Mouse (Mus musculus) hindbrain, embryonic 16.5 days (tissue): ENCODE results near the gene Hccs. TPM values are rescaled to one million over a fixed set of nuclear protein-coding genes. Genes with fewer than 3 reads are reported as not detected.
A peak's percentile ranks its signal among the peaks of the same experiment; 100 is the strongest.

Source experiments
- ATAC-seq: fragments of 200-750 bp; cut with Nextera tagmentation; 2 replicates; pipeline ENCODE4 v1.8.0; 2017; ENCODE audit warnings: moderate TSS enrichment, moderate library complexity
- H3K27ac ChIP-seq: fragments of 300-500 bp; sonication (generic); 2 replicates; pipeline ENCODE4 v1.5.1; 2014; ENCODE audit warnings: low read depth, mild to moderate bottlenecking, control low read depth, low read length, moderate library complexity
- H3K27me3 ChIP-seq: fragments of 300-500 bp; sonication (generic); replicated peaks from 2 replicates; pipeline ENCODE4 v1.6.1; 2014; ENCODE audit warnings: low read length; ENCODE audit not compliant: control insufficient read depth, insufficient read depth
- H3K36me3 ChIP-seq: fragments of 300-500 bp; sonication (generic); 2 replicates; pipeline ENCODE4 v1.6.1; 2014; ENCODE audit warnings: mild to moderate bottlenecking, low read length, moderate library complexity, mixed read lengths; ENCODE audit not compliant: control insufficient read depth, insufficient read depth
- H3K4me1 ChIP-seq: fragments of 300-500 bp; sonication (generic); 2 replicates; pipeline ENCODE4 v1.6.1; 2014; ENCODE audit warnings: low read depth, low read length; ENCODE audit not compliant: control insufficient read depth, insufficient read depth
- H3K4me2 ChIP-seq: fragments of 300-500 bp; sonication (generic); 2 replicates; pipeline ENCODE4 v1.6.1; 2014; ENCODE audit warnings: mild to moderate bottlenecking, low read length, control low read depth, moderate library complexity
- H3K4me3 ChIP-seq: fragments of 300-500 bp; sonication (generic); 2 replicates; pipeline ENCODE4 v1.5.1; 2014; ENCODE audit warnings: mild to moderate bottlenecking, low read length, control low read depth, moderate library complexity
- H3K9ac ChIP-seq: fragments of 300-500 bp; sonication (generic); 2 replicates; pipeline ENCODE4 v1.6.1; 2014; ENCODE audit warnings: low read depth, mild to moderate bottlenecking, control low read depth, low read length, moderate library complexity
- H3K9me3 ChIP-seq: fragments of 300-500 bp; sonication (generic); 2 replicates; pipeline ENCODE4 v1.6.1; 2014; ENCODE audit warnings: mild to moderate bottlenecking, low read length, moderate library complexity; ENCODE audit not compliant: control insufficient read depth
- WGBS: fragments of 180-500 bp; shearing (Covaris S2); extraction: QIAGEN DNeasy Blood & Tissue Kit; methylation state at CpG from one replicate; pipeline ENCODE4 v1.1.7; 2014; 5-methylcytosine and 5-hydroxymethylcytosine counted together
- polyA plus RNA-seq: library from polyadenylated mRNA; unstranded; fragments of >200 nt; fragmentation: Nextera tagmentation; extraction: Ambion mirVana; gene quantifications from 2 replicates; pipeline ENCODE4 v1.2.1, GENCODE M21; 2015

Gene Hccs
- polyA plus RNA-seq, 1 experiment from 2014 or later = 37.1 TPM

GRCm38 (mm10) chrX:169303945-169304344, 16.2 kb downstream of the Hccs start:
- WGBS = 47% methylated on average over 3 of the region's 3 CpGs
- Histone ChIP-seq H3K36me3 (no peaks in the 10 kb centered on the region), H3K4me2 (no peak overlapping the region), H3K9me3 (no peaks in the 10 kb centered on the region), H3K4me1 (no peaks in the 10 kb centered on the region), H3K9ac (no peak overlapping the region), H3K4me3 (no peak overlapping the region), H3K27me3 (no peaks in the 10 kb centered on the region; the same call in 1 of the 2 replicates), H3K27ac (no peak overlapping the region)
- no peak for ATAC-seq

DNA sequence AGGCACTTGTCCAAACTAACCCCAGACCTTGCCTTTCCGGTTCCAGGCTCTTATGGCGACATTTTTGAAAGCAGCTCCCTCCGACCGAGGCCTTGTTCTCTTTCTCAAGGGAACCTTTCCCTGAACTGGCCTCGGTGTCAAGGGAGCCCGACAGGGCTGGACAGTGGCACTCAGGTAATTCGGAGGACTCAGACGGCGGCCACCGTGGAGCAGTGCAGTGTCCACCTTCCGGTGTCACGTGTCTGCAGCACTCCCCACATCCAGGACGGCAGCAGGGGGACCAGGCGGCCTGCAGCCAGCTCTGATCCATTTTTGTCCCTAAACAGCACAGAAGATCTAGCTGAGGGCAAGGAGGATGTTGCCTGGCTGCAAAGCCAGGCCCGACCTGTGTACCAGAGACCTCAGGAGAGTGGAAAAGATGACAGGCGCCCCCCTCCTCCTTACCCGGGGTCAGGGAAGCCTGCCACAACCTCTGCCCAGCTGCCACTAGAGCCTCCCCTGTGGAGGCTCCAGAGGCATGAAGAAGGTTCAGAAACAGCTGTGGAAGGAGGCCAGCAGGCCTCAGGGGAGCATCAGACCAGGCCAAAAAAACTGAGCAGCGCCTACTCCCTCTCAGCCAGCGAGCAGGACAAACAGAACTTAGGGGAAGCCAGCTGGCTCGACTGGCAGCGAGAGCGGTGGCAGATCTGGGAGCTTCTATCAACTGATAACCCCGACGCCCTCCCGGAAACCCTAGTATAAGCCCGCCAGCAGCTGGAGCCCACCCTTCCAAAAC, 17.7 kb downstream of the Hccs start:
- WGBS = 65% methylated on average over 25 of the region's 26 CpGs
- H3K9me3 ChIP-seq = no peaks in the 10 kb centered on the region
- ATAC-seq = no peak
- H3K4me1 ChIP-seq = no peaks in the 10 kb centered on the region
- no peak overlapping the region for H3K4me2 ChIP-seq
- H3K27me3 ChIP-seq = no peaks in the 10 kb centered on the region; the same call in 1 of the 2 replicates
- no peak overlapping the region for H3K27ac ChIP-seq
- H3K36me3 ChIP-seq = no peaks in the 10 kb centered on the region
- no peak overlapping the region for H3K9ac ChIP-seq
- no peak overlapping the region for H3K4me3 ChIP-seq

GRCm38 (mm10) chrX:169299579-169299978, 20.6 kb downstream of the Hccs start:
- no peaks in the 10 kb centered on the region for H3K27me3 ChIP-seq
- H3K4me3 ChIP-seq = no peak overlapping the region
- no peaks in the 10 kb centered on the region for H3K36me3 ChIP-seq
- 68% methylated on average over 4 of the region's 4 CpGs for WGBS
- no peaks in the 10 kb centered on the region for H3K4me1 ChIP-seq
- no peaks in the 10 kb centered on the region for H3K9me3 ChIP-seq
- H3K27ac ChIP-seq = no peak overlapping the region
- H3K4me2 ChIP-seq = no peak overlapping the region
- no peak overlapping the region for H3K9ac ChIP-seq
- ATAC-seq = peak; percentile 85

DNA sequence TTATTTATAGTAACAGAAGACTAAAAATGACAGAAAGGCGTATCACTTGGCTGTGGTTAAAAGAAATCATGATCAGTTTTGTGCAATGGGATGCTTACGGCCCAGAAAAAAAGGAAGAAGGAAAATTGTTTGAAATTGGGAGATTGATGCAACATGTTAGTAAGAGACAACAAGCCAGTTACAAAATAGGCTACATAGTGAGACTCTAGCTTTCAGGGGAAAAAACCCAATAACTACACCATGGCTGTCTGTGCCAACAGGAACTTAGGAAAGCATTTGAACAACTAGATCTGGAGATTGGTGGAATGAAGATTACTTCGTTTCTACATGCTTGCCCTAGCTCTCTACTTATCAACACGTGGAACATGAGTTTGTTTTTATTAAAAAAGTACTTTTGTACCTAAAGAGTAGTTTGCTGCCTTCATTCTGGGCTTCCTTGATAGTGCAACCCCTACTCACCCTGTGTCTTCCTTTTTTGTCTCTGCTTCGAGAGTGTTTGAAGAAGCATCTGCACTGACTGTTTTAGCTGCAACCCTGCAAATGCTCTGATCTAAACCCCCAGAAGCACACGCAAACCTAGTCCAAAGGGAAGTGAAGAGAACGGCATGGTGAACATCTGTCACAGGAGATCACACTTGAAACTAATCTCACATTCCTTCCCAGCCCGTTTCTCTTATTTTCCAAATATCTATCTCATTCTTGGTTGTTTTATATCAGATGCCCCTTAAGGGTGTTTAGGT, 56.6 kb downstream of the Hccs start:
- Histone ChIP-seq H3K4me2 (no peak overlapping the region), H3K9me3 (no peaks in the 10 kb centered on the region), H3K36me3 (no peaks in the 10 kb centered on the region), H3K9ac (no peak overlapping the region), H3K27me3 (no peaks in the 10 kb centered on the region; the same call in 1 of the 2 replicates), H3K4me1 (no peaks in the 10 kb centered on the region), H3K4me3 (no peak overlapping the region), H3K27ac (no peak overlapping the region)
- ATAC-seq = no peak
- 78% methylated on average over 8 of the region's 8 CpGs for WGBS

- no peak overlapping the region for H3K27ac ChIP-seq
- H3K4me1 ChIP-seq = no peaks in the 10 kb centered on the region
- no peak overlapping the region for H3K4me3 ChIP-seq
- ATAC-seq = no peak
- no peaks in the 10 kb centered on the region for H3K9me3 ChIP-seq
- H3K4me2 ChIP-seq = no peak overlapping the region
- H3K9ac ChIP-seq = no peak overlapping the region
- no peaks in the 10 kb centered on the region; the same call in 1 of the 2 replicates for H3K27me3 ChIP-seq
- no peaks in the 10 kb centered on the region for H3K36me3 ChIP-seq
- 73% methylated on average over 2 of the region's 2 CpGs for WGBS
Observed at GRCm38 (mm10) chrX:169262212-169262611, 58.0 kb downstream of the Hccs start.

DNA sequence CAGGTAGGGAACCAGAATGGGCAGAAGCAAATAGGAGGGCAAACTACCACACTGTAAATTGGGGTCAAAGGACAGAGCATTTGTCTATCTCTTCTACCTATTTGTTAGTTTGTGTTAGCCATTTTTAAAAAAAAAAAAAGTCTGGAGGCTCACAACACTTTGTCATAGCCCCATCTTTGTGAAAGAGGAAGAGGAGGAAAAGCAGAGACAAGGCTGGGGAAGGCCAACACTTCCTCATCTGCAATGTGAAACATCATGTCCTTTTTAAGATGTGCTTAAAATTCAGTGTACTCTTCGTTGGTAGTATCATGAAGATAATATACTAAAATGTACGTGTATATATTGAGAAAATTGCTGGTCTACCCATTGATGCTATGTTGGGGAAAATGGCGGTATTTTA, 59.1 kb downstream of the Hccs start:
- Histone ChIP-seq H3K4me3 (no peak overlapping the region), H3K9ac (no peak overlapping the region), H3K4me2 (no peak overlapping the region), H3K9me3 (no peaks in the 10 kb centered on the region), H3K36me3 (no peaks in the 10 kb centered on the region), H3K27ac (no peak overlapping the region), H3K27me3 (no peaks in the 10 kb centered on the region; the same call in 1 of the 2 replicates), H3K4me1 (no peaks in the 10 kb centered on the region)
- ATAC-seq = no peak
- WGBS = 84% methylated on average over 3 of the region's 3 CpGs

- H3K4me2 ChIP-seq = no peak overlapping the region
- H3K9ac ChIP-seq = no peak overlapping the region
- no peaks in the 10 kb centered on the region for H3K9me3 ChIP-seq
- no peaks in the 10 kb centered on the region for H3K4me1 ChIP-seq
- no peaks in the 10 kb centered on the region for H3K36me3 ChIP-seq
- no peaks in the 10 kb centered on the region; the same call in 1 of the 2 replicates for H3K27me3 ChIP-seq
- no peak overlapping the region for H3K4me3 ChIP-seq
- no peak overlapping the region for H3K27ac ChIP-seq
- ATAC-seq = no peak
Observed at GRCm38 (mm10) chrX:169256741-169257140, 63.4 kb downstream of the Hccs start.

- no peaks in the 10 kb centered on the region for H3K4me1 ChIP-seq
- no peak for ATAC-seq
- H3K27me3 ChIP-seq = no peaks in the 10 kb centered on the region; the same call in 1 of the 2 replicates
- no peak overlapping the region for H3K9ac ChIP-seq
- WGBS = 81% methylated on average over 1 of the region's 1 CpGs
- H3K36me3 ChIP-seq = no peaks in the 10 kb centered on the region
- no peak overlapping the region for H3K27ac ChIP-seq
- no peak overlapping the region for H3K4me2 ChIP-seq
- H3K9me3 ChIP-seq = no peaks in the 10 kb centered on the region
- H3K4me3 ChIP-seq = no peak overlapping the region
Observed at GRCm38 (mm10) chrX:169255915-169256314, 64.3 kb downstream of the Hccs start.

- Histone ChIP-seq H3K4me1 (no peaks in the 10 kb centered on the region), H3K9ac (no peak overlapping the region), H3K4me3 (no peak overlapping the region), H3K9me3 (no peaks in the 10 kb centered on the region), H3K36me3 (no peaks in the 10 kb centered on the region), H3K4me2 (no peak overlapping the region), H3K27ac (no peak overlapping the region), H3K27me3 (peaks cover 2% of the 10 kb centered on the region; the same call in 1 of the 2 replicates)
- WGBS = 76% methylated on average over 3 of the region's 3 CpGs
- ATAC-seq = no peak
Observed at GRCm38 (mm10) chrX:169222357-169223062, 97.7 kb downstream of the Hccs start.
